Mouse (Mus musculus) liver, adult 2 months (tissue): ENCODE measurements around the gene Pycr2.

Experiments
- CTCF ChIP-seq: fragments of 200-500 bp; IDR thresholded peaks from 2 replicates; pipeline ENCODE4 v1.5.1; 2011; ENCODE audit warnings: low read depth, low read length, control low read depth
- POLR2A ChIP-seq: fragments of 200-500 bp; IDR thresholded peaks from 2 replicates; pipeline ENCODE4 v1.6.1; 2011; ENCODE audit warnings: low read length, control low read depth; ENCODE audit not compliant: insufficient read depth; ENCODE audit errors: extremely low read depth

GRCm38 (mm10) chr1:180904815-180905080 is 655 bp downstream of the Pycr2 start:
- no peak for TF ChIP-seq POLR2A
- TF ChIP-seq CTCF: no peak
